Mouse (Mus musculus) cerebellum, adult 2 months (tissue): ENCODE data around the gene Zzef1.

Experiments
- CTCF ChIP-seq: fragments of 200-500 bp; IDR thresholded peaks from 2 replicates; pipeline ENCODE4 v1.5.1; 2011; ENCODE audit warnings: low read depth, mild to moderate bottlenecking, control low read depth, low read length, moderate library complexity, borderline replicate concordance; ENCODE audit not compliant: insufficient read depth
- POLR2A ChIP-seq: fragments of 200-500 bp; IDR thresholded peaks from 2 replicates; pipeline ENCODE4 v1.6.1; 2011; ENCODE audit warnings: low read length, control low read depth, borderline replicate concordance; ENCODE audit not compliant: insufficient read depth

GRCm38 (mm10) chr11:72856764-72857163 lies 60.7 kb downstream of the Zzef1 start:
- TF ChIP-seq CTCF = no peak
- no peak for TF ChIP-seq POLR2A
